Mouse (Mus musculus) CH12.LX (cell line): Measurements from ENCODE around the gene Prss57.

Experiments
- CTCF ChIP-seq, 2 experiments: IDR thresholded peaks in 1 of 2; conservative IDR thresholded peaks in 1 of 2; 2 replicates each; pipeline ENCODE4 v1.5.1; 2011 to 2012; ENCODE audit warnings: low read depth in 2 of 2, low read length in 2 of 2, improper control_type of control experiment in 1 of 2, inconsistent platforms in 1 of 2, mild to moderate bottlenecking in 1 of 2, moderate library complexity in 1 of 2
- EP300 ChIP-seq: IDR thresholded peaks from 2 replicates; pipeline ENCODE4 v1.6.1; 2011; ENCODE audit warnings: low read length, improper control_type of control experiment
- JUND ChIP-seq: conservative IDR thresholded peaks from 2 replicates; pipeline ENCODE4 v1.6.1; 2011; ENCODE audit warnings: low read depth, low read length, improper control_type of control experiment
- MEF2A ChIP-seq: IDR thresholded peaks from 2 replicates; pipeline ENCODE4 v1.6.1; 2014; ENCODE audit warnings: low read depth, mild to moderate bottlenecking, inconsistent platforms, low read length, improper control_type of control experiment, borderline replicate concordance
- POLR2A ChIP-seq: IDR thresholded peaks from 2 replicates; pipeline ENCODE4 v1.6.1; 2011; ENCODE audit warnings: low read depth, mild to moderate bottlenecking, improper control_type of control experiment, low read length
- POLR2AphosphoS2 ChIP-seq: IDR thresholded peaks from 2 replicates; pipeline ENCODE4 v1.6.1; 2011; ENCODE audit warnings: low read depth, low read length, improper control_type of control experiment
- RAD21 ChIP-seq: IDR thresholded peaks from 2 replicates; pipeline ENCODE4 v1.6.1; 2011; ENCODE audit warnings: low read depth, mild to moderate bottlenecking, low read length, improper control_type of control experiment, moderate library complexity
- SIN3A ChIP-seq: IDR thresholded peaks from 2 replicates; pipeline ENCODE4 v1.6.1; 2012; ENCODE audit warnings: low read length, improper control_type of control experiment, inconsistent platforms
- TBP ChIP-seq: conservative IDR thresholded peaks from 2 replicates; pipeline ENCODE4 v1.6.1; 2011; ENCODE audit warnings: low read depth, low read length, improper control_type of control experiment
- UBTF ChIP-seq: IDR thresholded peaks from 2 replicates; pipeline ENCODE4 v1.6.1; 2012; ENCODE audit warnings: low read depth, mild to moderate bottlenecking, inconsistent platforms, low read length, improper control_type of control experiment, moderate library complexity
- USF1 ChIP-seq: IDR thresholded peaks from 2 replicates; pipeline ENCODE4 v1.6.1; 2014; ENCODE audit warnings: low read depth, mild to moderate bottlenecking, inconsistent platforms, low read length, improper control_type of control experiment
- ZMIZ1 ChIP-seq: IDR thresholded peaks from 2 replicates; pipeline ENCODE4 v1.6.1; 2012; ENCODE audit warnings: low read depth, mild to moderate bottlenecking, inconsistent platforms, low read length, improper control_type of control experiment
- ZNF384 ChIP-seq: IDR thresholded peaks from 2 replicates; pipeline ENCODE4 v1.6.1; 2012; ENCODE audit warnings: low read depth, low read length, improper control_type of control experiment, inconsistent platforms

DNA sequence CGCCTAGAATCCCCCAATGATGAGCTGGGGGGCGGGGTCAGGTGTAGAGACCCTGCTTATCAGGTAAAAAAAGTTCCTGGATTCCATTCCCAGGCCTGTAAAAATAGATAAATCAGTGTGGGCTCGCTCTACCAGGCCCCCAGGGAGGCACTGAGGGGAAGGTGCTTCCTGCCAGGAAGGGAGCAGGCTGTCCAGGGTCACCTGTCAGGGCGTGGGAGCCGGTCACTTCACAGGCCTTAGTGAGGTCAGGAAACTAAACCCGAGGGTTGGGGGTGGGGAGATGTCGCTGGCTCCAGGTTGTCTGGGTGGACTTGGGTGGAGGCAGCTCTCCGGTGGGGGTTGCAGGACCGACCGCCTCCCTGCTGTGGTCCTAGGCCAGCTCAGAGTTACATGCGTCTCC, 14.9 kb upstream of the Prss57 start:
- TF ChIP-seq JUND: no peak
- TF ChIP-seq RAD21: no peak
- TF ChIP-seq SIN3A: no peak
- TF ChIP-seq CTCF (conservative IDR thresholded peaks at IDR 0.05 in 1 of 2, IDR thresholded peaks at IDR 0.05 in 1 of 2; ENCODE audit: low read depth in 2 of 2, low read length in 2 of 2): no peak
- TF ChIP-seq POLR2A: no peak
- TF ChIP-seq MEF2A: no peak
- no peak for TF ChIP-seq ZNF384
- no peak for TF ChIP-seq USF1
- TF ChIP-seq EP300: no peak
- no peak for TF ChIP-seq ZMIZ1
- no peak for TF ChIP-seq UBTF
- TF ChIP-seq POLR2AphosphoS2: no peak
- no peak for TF ChIP-seq TBP
